Mouse (Mus musculus) gastrocnemius, adult 8-10 months (tissue): ENCODE results near the gene Celf6. TPM values are rescaled to one million over a fixed set of nuclear protein-coding genes. Genes with fewer than 3 reads are reported as not detected.

ENCODE experiments used
- DNase-seq, 2 experiments: peaks; one replicate each; pipeline ENCODE4 v3.0.0; 2022; ENCODE audit warnings: low spot score in 2 of 2
- total RNA-seq, 4 experiments: library from RNA; stranded (reverse); gene quantifications; 2 replicates each; pipeline ENCODE4 v1.2.4; 2022

The Celf6 gene
- not detected for total RNA-seq

DNA sequence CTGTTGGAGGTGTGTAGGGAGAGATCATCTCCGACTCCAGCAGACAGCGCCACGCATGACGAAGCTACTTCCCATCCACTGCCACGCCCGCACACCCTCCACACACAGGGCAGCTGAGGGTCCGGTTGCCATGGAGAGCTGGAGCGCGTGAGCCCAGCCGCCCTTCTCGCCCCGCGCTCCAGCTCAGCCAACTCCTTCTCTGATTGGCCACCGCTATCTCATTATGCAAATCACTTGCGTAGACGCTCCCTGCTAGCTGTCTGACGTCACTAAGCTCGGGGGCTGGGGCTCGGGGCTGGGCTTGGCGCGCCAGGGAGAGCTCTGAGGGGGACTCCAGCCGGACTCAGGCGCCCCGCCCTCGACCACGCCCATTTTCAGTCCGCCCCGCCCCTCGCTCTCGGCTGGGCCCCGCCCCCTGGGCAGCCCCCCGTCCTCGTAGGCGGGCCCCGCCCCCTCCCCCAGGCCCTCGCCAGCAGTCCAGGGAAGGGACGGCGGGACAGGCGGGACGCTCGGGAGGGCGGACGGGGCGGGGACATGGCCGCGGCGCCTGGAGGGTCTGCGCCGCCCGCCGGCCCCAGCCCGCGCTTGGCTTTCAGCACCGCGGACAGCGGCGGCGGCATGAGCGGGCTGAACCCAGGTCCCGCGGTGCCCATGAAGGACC, at the start of gene Celf6:
Celf6 (plus strand) TSS at position 74 of the 661 bp plus-strand sequence.
- DNase-seq, result peak; percentile 11 to 44

DNA sequence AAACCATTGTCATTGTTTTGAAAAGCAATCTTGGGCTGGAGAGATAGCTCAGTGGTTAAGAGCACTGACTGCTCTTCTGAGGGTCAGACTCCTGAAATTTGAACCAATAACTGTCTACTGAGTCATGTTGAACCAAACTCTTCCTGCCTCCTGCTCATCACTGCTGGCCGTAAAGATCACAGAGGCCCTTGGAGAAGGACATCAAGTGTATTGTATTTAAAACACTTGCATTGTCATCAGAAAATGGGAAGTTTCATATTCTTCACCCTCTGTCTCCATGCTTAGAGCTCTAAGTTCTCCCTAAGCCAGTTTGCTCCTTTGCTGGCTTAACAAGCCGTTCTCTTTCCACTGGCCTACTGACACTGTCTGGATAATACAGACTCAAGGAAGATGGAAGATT, 49.4 kb upstream of the Celf6 start:
- DNase-seq, result no peak

DNA sequence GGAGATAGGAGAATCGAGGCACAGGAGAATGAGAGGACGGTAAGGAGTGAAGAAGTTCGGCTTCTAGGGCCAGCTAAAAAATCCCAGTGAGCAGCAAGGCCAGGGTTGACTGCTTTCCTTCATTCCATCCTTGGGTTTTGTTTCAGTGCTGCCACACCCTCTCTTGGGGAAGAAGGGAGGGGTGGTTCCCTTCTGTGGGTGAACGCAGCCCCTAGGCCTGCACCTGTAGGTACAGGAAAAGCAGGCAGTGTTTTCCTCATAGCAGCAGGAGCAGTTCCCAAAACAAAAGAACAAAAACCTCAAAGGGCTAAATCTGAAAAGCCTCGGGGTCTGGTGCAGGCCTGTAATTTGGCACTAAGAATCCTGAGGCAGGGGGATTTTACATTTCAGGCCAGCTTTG, 46.1 kb upstream of the Celf6 start:
- DNase-seq, result no peak

DNA sequence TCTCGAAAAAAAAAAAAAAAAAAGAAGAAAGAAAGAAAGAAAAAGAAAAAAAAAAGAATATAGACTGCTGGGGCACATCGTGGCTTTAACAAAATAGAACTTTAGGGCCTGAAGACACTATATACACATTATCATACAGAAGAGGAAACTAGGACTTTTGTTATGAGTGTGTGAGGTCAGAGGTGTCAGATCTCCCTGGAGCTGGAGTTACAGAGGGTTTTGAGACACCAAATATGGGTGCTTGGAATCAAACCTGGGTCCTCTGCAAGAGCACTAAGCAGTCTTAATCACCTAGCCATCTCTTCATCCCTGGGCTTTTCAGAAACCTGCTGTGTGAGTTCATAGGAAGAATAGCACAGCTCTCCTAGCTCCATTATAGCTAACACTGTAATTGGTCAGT, 44.3 kb upstream of the Celf6 start:
- DNase-seq, result no peak

GRCm38 (mm10) chr9:59533889-59534288, 43.8 kb upstream of the Celf6 start:
- peak; percentile 55 to 78 for DNase-seq

DNA sequence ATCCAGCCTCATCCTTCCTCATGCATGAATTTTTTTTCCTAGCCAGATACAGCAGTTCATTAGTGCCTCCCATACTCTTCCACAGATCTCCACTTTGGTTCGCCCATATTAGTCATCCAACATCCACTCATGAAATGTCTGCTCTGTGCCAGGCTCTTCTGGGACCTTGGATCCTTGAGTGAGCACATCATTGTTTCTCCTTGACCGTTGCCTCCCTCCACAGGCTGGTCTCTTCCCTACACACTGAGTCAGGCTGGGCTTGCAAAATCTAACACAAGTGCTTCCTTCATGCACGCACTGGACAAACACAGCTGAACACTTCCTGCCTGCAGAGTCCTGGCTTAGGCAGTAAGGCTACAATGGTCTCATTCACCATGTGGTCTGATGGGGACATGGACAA, 40.1 kb upstream of the Celf6 start:
- no peak for DNase-seq

DNA sequence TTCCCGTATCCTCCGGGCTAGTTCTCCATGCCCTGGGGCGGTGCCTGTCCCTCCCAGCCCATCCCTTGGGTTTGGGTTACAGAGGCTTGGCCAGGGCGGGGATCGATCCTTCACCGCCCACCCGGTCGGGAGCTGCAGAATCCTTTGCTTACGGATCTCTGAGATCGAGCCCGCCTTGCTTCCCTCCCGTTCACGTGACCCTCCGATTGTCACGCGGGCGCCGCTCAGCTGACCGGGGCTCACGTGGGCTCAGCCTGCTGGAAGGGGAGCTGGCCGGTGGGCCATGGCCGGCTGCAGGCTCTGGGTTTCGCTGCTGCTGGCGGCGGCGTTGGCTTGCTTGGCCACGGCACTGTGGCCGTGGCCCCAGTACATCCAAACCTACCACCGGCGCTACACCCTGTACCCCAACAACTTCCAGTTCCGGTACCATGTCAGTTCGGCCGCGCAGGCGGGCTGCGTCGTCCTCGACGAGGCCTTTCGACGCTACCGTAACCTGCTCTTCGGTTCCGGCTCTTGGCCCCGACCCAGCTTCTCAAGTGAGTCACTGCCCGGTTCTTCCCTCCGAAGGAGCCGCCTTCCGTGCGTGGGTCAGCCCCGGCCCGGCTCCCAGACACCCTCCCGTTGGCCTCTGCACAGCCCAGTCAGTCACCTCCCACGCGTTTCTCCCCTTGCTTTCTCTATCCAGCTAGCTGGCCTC, 38.1 kb upstream of the Celf6 start, which contains the start of the genes Hexa and Tmem202:
Hexa (plus strand) TSS at position 100 of the 697 bp plus-strand sequence.
Tmem202 (minus strand) TSS at position 407 of the 697 bp plus-strand sequence.
- DNase-seq, result peak; percentile 58 to 69

- DNase-seq, result no peak
These were observed 36.1 kb upstream of the Celf6 start for GRCm38 (mm10) chr9:59541617-59542016.

DNA sequence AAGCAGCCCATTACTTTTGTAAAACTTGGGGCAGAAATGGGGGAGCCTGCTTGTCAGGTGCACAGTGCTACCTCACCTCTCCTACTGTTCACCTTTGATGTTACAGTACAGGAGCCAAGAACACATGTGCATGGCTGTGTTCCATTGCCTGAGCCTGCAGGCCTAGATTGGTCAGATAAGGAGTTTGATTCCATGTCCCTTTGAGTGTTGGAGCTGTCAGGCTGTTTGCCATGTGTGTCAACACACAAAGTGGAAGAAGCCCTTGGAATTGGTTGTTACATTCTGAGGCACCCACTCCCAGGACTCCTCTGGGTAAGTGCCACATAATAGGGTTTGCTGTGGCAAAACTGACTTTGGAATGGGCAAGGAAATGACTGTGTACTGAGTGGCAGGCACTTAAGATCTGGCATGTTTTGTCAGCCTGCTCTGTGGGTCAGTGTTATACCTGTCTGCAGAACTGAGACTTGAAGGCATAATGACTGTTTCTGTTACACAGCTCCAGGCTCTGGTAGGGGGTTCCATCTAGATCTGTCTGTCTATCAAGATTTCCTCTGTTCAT, 34.9 kb upstream of the Celf6 start:
- DNase-seq, result no peak

DNA sequence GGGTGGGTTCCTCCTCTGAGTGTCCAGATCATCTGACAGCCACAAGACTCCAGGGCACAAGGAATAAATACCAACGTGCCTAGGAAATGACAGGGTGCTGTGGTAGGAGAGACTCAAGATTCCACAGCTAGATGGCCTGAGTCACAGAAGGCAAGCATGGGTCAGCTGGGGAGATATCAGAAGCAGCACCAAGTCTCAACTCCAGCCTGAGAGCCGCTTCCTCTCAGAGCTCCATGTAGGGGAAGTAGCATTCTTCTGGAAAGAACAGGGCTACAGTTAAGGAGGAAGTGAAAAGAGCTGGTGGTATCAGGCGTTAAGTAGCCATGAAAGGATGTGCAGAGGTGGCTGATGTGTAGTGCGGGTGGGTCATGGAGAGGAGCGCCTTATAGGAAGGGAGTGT, 33.0 kb upstream of the Celf6 start:
- no peak for DNase-seq

DNA sequence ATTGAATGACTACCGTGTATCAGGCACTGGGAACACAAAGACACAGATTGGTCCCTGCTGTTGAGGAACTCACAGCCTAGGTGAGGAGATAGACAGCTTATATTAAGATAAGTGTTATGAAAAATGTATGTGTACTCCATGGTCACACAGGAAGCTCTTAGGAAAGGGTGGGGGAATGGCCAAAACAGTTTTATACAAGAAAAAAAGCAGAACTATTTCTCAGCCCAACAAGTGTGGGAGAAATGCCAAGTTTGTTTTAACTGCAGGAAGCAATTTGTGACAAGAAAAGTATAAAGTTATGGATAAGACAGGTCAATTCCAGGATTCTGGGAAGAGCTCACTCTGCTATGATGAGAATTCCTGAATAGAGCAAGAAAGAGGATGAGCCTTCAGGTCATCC, 29.8 kb upstream of the Celf6 start:
- no peak for DNase-seq

DNA sequence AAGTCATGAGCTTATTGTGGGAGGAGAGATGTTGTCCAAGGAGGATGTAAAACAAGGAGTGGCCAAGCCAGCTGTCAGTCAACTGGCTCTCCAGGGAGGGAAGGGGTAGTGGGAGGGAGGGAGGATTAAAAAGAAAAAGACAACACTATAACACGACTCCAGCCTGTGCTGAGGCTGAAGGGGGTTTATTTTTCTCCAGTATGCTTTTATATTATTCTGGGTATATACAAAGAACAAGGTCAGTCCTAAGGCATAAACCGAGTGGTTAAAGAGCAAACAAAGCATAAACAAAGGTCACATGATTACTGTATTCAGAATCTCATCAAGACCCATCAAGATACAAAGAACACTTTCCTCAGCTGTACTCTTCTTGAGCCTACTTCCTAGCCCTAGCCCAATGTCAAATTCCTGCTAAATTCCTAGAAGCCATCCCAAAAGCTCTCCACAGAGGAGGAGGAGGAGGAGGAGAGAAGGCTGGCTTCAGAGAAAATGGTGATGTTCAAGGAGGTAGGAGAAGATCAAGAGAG, 28.7 kb upstream of the Celf6 start:
- DNase-seq, result no peak

DNA sequence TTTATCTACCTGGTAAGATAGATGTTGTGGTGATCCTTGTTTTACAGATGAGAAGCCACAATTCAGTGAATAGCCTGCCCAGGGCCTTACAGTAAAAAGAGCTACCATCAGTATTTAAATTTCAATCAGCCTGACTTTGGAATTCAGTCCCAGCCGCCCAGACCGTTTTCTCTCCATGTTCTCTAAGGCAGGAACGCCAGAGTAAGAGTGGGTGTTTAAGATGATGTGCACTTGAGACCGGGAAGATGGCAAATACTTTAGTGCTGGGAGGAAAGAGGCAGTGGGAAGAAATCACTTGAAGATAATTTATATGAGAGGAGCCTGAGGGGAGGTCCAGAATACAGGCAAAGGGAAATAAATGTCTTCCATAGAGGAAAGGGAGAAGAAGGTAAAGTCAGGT, 27.6 kb upstream of the Celf6 start:
- DNase-seq, result no peak

DNA sequence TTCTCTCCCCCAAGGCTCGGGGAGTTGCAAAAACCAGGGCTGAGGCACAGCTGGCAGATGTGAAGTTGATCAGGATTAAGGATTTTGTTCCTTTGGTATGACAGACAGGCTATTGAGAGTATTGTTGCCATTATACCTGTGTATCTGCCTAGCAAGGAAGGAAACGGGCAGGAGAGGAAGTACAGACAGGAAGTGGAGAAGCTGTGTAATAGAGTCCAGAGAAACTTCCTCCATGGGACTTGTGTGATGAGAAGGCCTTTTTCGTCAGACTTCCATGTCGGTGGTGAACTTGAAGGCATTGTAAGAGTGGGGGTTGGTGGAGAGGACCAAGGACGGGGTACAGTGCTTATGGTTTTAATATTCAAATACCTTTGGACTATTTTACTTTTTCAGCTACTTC, 26.7 kb upstream of the Celf6 start:
- DNase-seq, result no peak

- peak; percentile 25 to 65 for DNase-seq
These were observed 26.1 kb upstream of the Celf6 start for GRCm38 (mm10) chr9:59551620-59552031.

DNA sequence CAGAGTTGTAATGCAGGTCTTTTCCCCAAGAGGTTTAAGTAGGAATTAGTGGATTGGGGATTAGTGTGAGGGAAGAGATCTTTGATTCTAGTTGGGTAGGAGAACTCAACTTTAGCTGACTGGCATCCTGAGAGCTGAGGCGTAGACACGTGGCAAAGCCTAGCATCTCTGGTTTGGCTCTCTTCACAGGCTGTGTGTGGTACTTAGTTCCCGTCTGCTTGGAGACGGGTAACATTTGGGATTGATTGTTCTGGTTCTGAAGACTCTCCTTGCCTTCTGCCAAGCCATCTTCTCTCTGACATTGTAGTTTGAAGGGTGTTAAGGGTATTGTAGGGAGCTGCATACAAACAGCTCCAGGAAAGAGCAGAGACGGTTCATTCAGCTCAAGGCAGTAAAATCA, 25.1 kb upstream of the Celf6 start:
- DNase-seq, result no peak

GRCm38 (mm10) chr9:59553719-59554118, 24.0 kb upstream of the Celf6 start:
- DNase-seq, result no peak

DNA sequence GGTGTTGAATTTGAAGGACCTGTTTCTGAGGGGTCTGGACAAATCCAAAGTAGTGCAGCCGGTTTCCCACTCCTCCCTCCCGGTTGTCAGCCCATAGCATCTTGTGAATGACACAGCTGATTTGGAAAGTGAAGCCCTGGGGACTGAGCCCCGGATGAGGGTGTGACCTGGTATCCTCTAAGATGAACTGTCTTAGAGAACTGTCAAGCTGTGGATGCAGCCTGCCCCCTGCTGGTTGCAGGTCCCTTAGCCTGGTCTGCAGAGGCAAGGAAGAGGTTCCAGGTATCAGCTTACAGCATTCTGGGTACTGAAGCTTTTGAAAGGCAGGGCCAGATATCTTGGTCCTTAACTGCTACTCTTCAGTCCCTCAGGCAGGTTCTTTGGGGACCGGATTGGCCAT, 12.1 kb upstream of the Celf6 start:
- DNase-seq, result peak; percentile 81 to 84

DNA sequence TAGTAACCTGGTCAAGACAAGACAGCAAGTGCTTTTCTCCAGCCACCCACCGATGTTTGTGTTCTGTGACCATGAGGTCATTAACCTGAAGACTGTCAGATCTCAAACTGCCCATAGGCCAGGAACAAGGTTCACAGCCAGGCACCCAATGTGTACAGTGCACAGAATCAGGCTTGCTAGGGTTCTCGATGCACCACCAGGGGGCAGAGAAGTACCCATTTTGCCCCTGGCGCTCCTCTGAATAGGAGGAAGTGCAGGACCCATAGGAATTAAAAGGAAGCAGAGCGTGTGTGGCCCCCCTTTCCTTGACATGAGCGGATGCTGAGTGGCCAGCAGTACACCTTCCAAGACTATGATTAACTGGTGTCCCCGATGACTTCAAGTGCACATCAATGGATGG, 10.6 kb upstream of the Celf6 start:
- no peak for DNase-seq

DNA sequence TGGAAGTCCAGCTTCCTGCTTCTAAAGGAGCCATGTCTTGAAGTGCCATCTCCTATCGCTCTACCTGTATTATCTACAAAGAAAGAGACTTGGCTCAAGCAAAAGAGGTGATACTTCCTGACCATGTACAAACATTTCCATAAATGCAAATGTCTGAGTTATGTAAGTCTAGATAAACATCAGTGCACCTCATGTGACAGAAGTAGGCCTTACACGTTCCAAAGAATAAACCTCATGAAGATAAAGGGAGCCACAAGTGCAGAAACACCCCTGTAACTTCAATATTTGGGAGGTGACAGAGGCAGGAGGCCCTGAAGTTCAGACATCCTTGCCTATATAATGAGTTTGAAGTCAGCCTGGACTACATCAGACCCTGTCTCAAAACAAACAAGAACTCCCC, 5.9 kb upstream of the Celf6 start:
- no peak for DNase-seq

GRCm38 (mm10) chr9:59577401-59577800, 316 bp upstream of the Celf6 start:
- no peak for DNase-seq

- no peak for DNase-seq
These were observed 769 bp downstream of the Celf6 start for GRCm38 (mm10) chr9:59578505-59578867.
